23 mouse cellular contexts compared by ENCODE assay signal in genomic region chr11:68607046-68607445, GRCm38 (mm10). TPM values are rescaled to one million over a fixed set of nuclear protein-coding genes. Genes with fewer than 3 reads are reported as not detected.
DNase-seq lines count a peak whose midpoint lies in the region; ATAC-seq and TF ChIP-seq lines count a peak whose summit lies in the region.
"Had no signal": no experiment of that assay in that cellular context is flagged by ENCODE, and none has a peak within 500 bp of the region (broad histone marks: within the 10 kb centered on the region; RNA-seq: fewer than 3 reads in every experiment).

No protein-coding gene starts in this region.

- WGBS in lung, embryonic 16.5 days = 54% methylated on average over 2 of the region's 2 CpGs
- 51% methylated on average over 2 of the region's 2 CpGs for WGBS in lung, adult 2 months

- no peak for DNase-seq in lung, adult 2 months
- peak; percentile 15 for DNase-seq in lung, postnatal 36 days
- DNase-seq in lung, adult 18-20 months = no peak
- DNase-seq in NIH3T3 (ENCODE audit: low read depth) (peak; percentile 38), adipocyte (ENCODE audit: low spot score) (peak; percentile 57)
- DNase-seq in B cell, adult 2 months = no peak
- DNase-seq: adrenal gland, adult 8-10 months; adrenal gland, postnatal 14 days; adrenal gland, postnatal 36 days; cerebellum, adult 11-12 months; cerebellum, adult 2 months; cerebellum, adult 9-10 months; cerebellum, postnatal 10 days; cerebellum, postnatal 25 days; forebrain, postnatal 0 days had no signal

- no peak overlapping the region for H3K4me3 ChIP-seq in lung, embryonic 16.5 days (ENCODE audit: low read length)
- H3K4me3 ChIP-seq in lung, adult 2 months (replicated peaks; ENCODE audit: extremely low read depth, low read depth, low read length) = no peak overlapping the region
- H3K4me3 ChIP-seq: embryonic facial prominence, embryonic 10.5 days; embryonic facial prominence, embryonic 12.5 days; forebrain, embryonic 13.5 days; forebrain, embryonic 15.5 days had no signal

- no peak for TF ChIP-seq POLR2A in lung, adult 2 months (IDR thresholded peaks at IDR 0.05; ENCODE audit: borderline replicate concordance, extremely low read depth, low read depth, low read length)

- peaks cover 24% of the 10 kb centered on the region for H3K4me1 ChIP-seq in lung, embryonic 16.5 days (replicated peaks; ENCODE audit: control insufficient read depth, insufficient read depth, low read length)
- H3K4me1 ChIP-seq in lung, adult 2 months (ENCODE audit: control insufficient read depth, insufficient read depth, low read length) = peaks cover 6% of the 10 kb centered on the region
- H3K4me1 ChIP-seq: forebrain, embryonic 13.5 days had no signal

- ATAC-seq in lung, embryonic 16.5 days (ENCODE audit: low read depth) = no peak
- ATAC-seq: CD4-positive, CD25-positive, alpha-beta regulatory T cell, adult 4 months; forebrain, embryonic 13.5 days; forebrain, embryonic 15.5 days; forebrain, postnatal 0 days had no signal

- H3K36me3 ChIP-seq in lung, embryonic 16.5 days (ENCODE audit: control insufficient read depth, insufficient read depth, low read length) = no peaks in the 10 kb centered on the region
- H3K36me3 ChIP-seq: embryonic facial prominence, embryonic 10.5 days; embryonic facial prominence, embryonic 12.5 days; forebrain, embryonic 15.5 days; G1E had no signal

- H3K9ac ChIP-seq in lung, embryonic 16.5 days (ENCODE audit: low read length) = no peak overlapping the region
- H3K9ac ChIP-seq: embryonic facial prominence, embryonic 12.5 days; forebrain, embryonic 13.5 days; forebrain, embryonic 15.5 days; forebrain, postnatal 0 days had no signal

- TF ChIP-seq CTCF in lung, adult 2 months (IDR thresholded peaks at IDR 0.05; ENCODE audit: insufficient read depth, low read length) = no peak

- no peak overlapping the region for H3K4me2 ChIP-seq in lung, embryonic 16.5 days (ENCODE audit: low read depth, low read length)
- H3K4me2 ChIP-seq: embryonic facial prominence, embryonic 12.5 days; forebrain, embryonic 13.5 days; forebrain, embryonic 15.5 days had no signal

- no peaks in the 10 kb centered on the region for H3K9me3 ChIP-seq in lung, embryonic 16.5 days (ENCODE audit: control insufficient read depth, low read length)
- H3K9me3 ChIP-seq: embryonic facial prominence, embryonic 10.5 days; embryonic facial prominence, embryonic 12.5 days; forebrain, embryonic 13.5 days; forebrain, embryonic 15.5 days; G1E had no signal

- H3K27me3 ChIP-seq in lung, embryonic 16.5 days (ENCODE audit: control insufficient read depth, insufficient read depth, low read depth, low read length) = no peaks in the 10 kb centered on the region
- H3K27me3 ChIP-seq: embryonic facial prominence, embryonic 12.5 days; forebrain, embryonic 13.5 days; forebrain, embryonic 15.5 days had no signal

- H3K27ac ChIP-seq in lung, embryonic 16.5 days (ENCODE audit: low read length) = 0 out of 2 replicates have a peak overlapping the region, but pooled peaks have one; percentile 5
- H3K27ac ChIP-seq: embryonic facial prominence, embryonic 10.5 days; embryonic facial prominence, embryonic 12.5 days; forebrain, embryonic 13.5 days; forebrain, embryonic 15.5 days had no signal

RNA-seq across cellular contexts. Expression of gene Ccdc42, which starts 20.2 kb away (rescaled TPM):
- 0.67 and 1.1 TPM in 2 replicates for polyA plus RNA-seq in lung, embryonic 16.5 days (2015; fragmentation: Nextera tagmentation; extraction: Ambion mirVana)
- 5.0 and 8.5 TPM in 2 replicates for polyA plus RNA-seq in lung, adult 2 months (2012; rRNA removed)
- polyA plus RNA-seq: CD4-positive, CD25-positive, alpha-beta regulatory T cell, adult 4 months; forebrain, embryonic 13.5 days; G1E had no signal

RNA-seq across cellular contexts. Expression of gene Mfsd6l, which starts 51.1 kb away (rescaled TPM):
- polyA plus RNA-seq in lung, embryonic 16.5 days (2015; fragmentation: Nextera tagmentation; extraction: Ambion mirVana) = 4.1 and 4.3 TPM in 2 replicates
- polyA plus RNA-seq in lung, adult 2 months (2012; rRNA removed) = 3.4 and 4.3 TPM in 2 replicates
- polyA plus RNA-seq: CD4-positive, CD25-positive, alpha-beta regulatory T cell, adult 4 months; forebrain, embryonic 11.5 days; forebrain, embryonic 13.5 days; forebrain, embryonic 15.5 days; G1E had no signal

Comparison
In these comparisons a context has a peak if more than half of its experiments do, and no peak if none do; other contexts are left out.
1. DNase-seq: peak in lung, postnatal 36 days (single experiment), NIH3T3 (single experiment) and adipocyte (single experiment); none in lung, adult 2 months (single experiment), lung, adult 18-20 months (0 of 2) and B cell, adult 2 months (0 of 2).